Mouse (Mus musculus) megakaryocyte, embryonic 14.5 days (primary cell): ENCODE results near the gene Ptger3.

Experiments used
- FLI1 ChIP-seq: IDR thresholded peaks from 2 replicates; pipeline ENCODE4 v1.6.1; 2012; ENCODE audit warnings: low read length, inconsistent platforms, mixed read lengths
- GATA1 ChIP-seq: IDR thresholded peaks from 3 replicates; pipeline ENCODE4 v1.6.1; 2012; ENCODE audit warnings: mixed read lengths, low read length, inconsistent platforms, borderline replicate concordance

DNA sequence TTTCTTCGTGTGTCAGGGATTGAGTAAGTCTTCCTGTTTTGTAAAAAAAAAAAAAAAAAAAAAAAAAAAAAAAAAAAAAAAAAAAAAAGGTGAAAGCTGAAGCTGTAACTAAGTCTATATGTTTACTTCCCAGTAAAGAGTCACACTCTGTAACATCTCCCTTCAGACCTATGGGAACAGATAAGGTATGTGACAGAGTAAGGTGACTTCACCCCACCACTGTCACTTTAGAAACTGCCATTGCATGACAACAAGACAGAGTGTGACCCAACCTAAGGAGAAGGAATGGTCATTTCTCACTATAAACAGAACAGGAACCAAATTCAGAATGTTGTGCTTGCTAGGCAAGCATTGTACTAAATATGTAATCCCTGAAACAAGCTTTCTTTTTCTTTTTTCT is 46.9 kb downstream of the Ptger3 start:
- TF ChIP-seq FLI1 (no peak), GATA1 (no peak)
